Mouse (Mus musculus): ENCODE data around the gene Dcdc2a. TPM values are rescaled to one million over a fixed set of nuclear protein-coding genes. Genes with fewer than 3 reads are reported as not detected.

Gene Dcdc2a
- polyA plus RNA-seq, 1 experiment from 2014 or later = 0.75 TPM

GRCm38 (mm10) chr13:25195706-25196105 is 139.9 kb downstream of the Dcdc2a start:
- 86% methylated on average over 10 of the region's 10 CpGs for WGBS
- Histone ChIP-seq H3K4me3 (no peak overlapping the region), H3K27ac (no peak overlapping the region), H3K9me3 (no peaks in the 10 kb centered on the region), H3K27me3 (ENCODE audit: insufficient read depth, poor library complexity, severe bottlenecking) (no peaks in the 10 kb centered on the region), H3K36me3 (no peaks in the 10 kb centered on the region), H3K4me1 (no peaks in the 10 kb centered on the region)
- no peak for DNase-seq (ENCODE audit: low spot score)

GRCm38 (mm10) chr13:25199916-25200315 is 144.1 kb downstream of the Dcdc2a start:
- DNase-seq (ENCODE audit: low spot score) = no peak
- Histone ChIP-seq H3K36me3 (no peaks in the 10 kb centered on the region), H3K27ac (no peak overlapping the region), H3K4me1 (no peaks in the 10 kb centered on the region), H3K27me3 (ENCODE audit: insufficient read depth, poor library complexity, severe bottlenecking) (no peaks in the 10 kb centered on the region), H3K4me3 (no peak overlapping the region), H3K9me3 (no peaks in the 10 kb centered on the region)
- WGBS = 59% methylated on average over 3 of the region's 3 CpGs

GRCm38 (mm10) chr13:25206950-25207349 is 151.1 kb downstream of the Dcdc2a start:
- no peak for DNase-seq (ENCODE audit: low spot score)
- Histone ChIP-seq H3K36me3 (no peaks in the 10 kb centered on the region), H3K4me1 (no peaks in the 10 kb centered on the region), H3K4me3 (no peak overlapping the region), H3K9me3 (no peaks in the 10 kb centered on the region), H3K27ac (no peak overlapping the region), H3K27me3 (ENCODE audit: insufficient read depth, poor library complexity, severe bottlenecking) (no peaks in the 10 kb centered on the region)
- 84% methylated on average over 5 of the region's 5 CpGs for WGBS

DNA sequence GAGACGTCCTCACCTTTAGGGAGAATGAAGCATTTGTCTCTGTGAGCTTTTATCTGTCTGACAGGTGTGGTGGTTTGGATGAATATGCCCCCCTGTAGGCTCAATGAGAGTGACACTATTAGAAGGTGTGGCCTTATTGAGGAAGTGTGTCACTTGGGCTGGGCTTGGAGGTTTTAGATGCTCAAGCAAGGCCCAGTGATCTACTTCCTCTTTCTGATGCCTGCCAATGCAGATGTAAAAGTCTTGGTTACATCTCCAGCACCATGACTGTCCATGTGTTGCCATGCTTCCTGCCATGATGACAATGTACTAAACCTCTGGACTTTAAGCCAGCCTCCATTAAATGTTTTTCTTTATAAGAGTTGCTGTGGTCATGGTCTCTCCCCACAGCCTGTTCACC is 162.6 kb downstream of the Dcdc2a start:
- 90% methylated on average over 1 of the region's 1 CpGs for WGBS
- Histone ChIP-seq H3K36me3 (no peaks in the 10 kb centered on the region), H3K4me3 (no peak overlapping the region), H3K4me1 (no peaks in the 10 kb centered on the region), H3K9me3 (no peaks in the 10 kb centered on the region), H3K27me3 (ENCODE audit: insufficient read depth, poor library complexity, severe bottlenecking) (no peaks in the 10 kb centered on the region), H3K27ac (no peak overlapping the region)
- DNase-seq (ENCODE audit: low spot score) = no peak

- Histone ChIP-seq H3K27me3 (ENCODE audit: insufficient read depth, poor library complexity, severe bottlenecking) (no peaks in the 10 kb centered on the region), H3K36me3 (no peaks in the 10 kb centered on the region), H3K4me3 (no peak overlapping the region), H3K9me3 (no peaks in the 10 kb centered on the region), H3K4me1 (no peaks in the 10 kb centered on the region), H3K27ac (no peak overlapping the region)
- WGBS = 72% methylated on average over 5 of the region's 5 CpGs
- no peak for DNase-seq (ENCODE audit: low spot score)
Measured at GRCm38 (mm10) chr13:25220186-25220787, 164.5 kb downstream of the Dcdc2a start.

DNA sequence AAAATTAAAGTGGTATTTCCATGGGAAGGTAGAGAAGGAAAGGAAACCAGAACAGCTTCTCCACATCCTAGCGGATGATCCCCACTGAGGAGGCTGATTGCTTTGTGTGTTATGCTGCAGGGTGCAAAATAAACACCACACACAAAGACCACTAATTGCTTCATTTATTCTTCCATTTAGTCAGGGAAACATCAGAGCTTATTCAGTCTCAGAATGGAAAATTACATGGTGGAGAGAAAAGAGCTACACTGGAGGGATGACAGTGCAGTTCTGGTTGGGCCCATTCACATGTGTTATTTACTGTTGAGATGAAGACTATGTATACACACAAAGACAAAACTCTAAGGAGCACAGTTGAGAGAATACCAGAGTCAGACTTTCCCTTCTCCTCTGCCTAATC is 196.1 kb downstream of the Dcdc2a start:
- WGBS = 90% methylated on average over 1 of the region's 1 CpGs
- H3K4me1 ChIP-seq = no peaks in the 10 kb centered on the region
- H3K27me3 ChIP-seq (ENCODE audit: insufficient read depth, poor library complexity, severe bottlenecking) = no peaks in the 10 kb centered on the region
- H3K36me3 ChIP-seq = no peaks in the 10 kb centered on the region
- DNase-seq (ENCODE audit: low spot score) = no peak
- no peak overlapping the region for H3K4me3 ChIP-seq
- no peaks in the 10 kb centered on the region for H3K9me3 ChIP-seq
- H3K27ac ChIP-seq = no peak overlapping the region

- no peak for DNase-seq (ENCODE audit: low spot score)
- Histone ChIP-seq H3K27me3 (ENCODE audit: insufficient read depth, poor library complexity, severe bottlenecking) (no peaks in the 10 kb centered on the region), H3K4me3 (no peak overlapping the region), H3K9me3 (no peaks in the 10 kb centered on the region), H3K4me1 (no peaks in the 10 kb centered on the region), H3K36me3 (no peaks in the 10 kb centered on the region), H3K27ac (no peak overlapping the region)
- 67% methylated on average over 9 of the region's 9 CpGs for WGBS
Measured at GRCm38 (mm10) chr13:25254478-25255263, 198.9 kb downstream of the Dcdc2a start.

DNA sequence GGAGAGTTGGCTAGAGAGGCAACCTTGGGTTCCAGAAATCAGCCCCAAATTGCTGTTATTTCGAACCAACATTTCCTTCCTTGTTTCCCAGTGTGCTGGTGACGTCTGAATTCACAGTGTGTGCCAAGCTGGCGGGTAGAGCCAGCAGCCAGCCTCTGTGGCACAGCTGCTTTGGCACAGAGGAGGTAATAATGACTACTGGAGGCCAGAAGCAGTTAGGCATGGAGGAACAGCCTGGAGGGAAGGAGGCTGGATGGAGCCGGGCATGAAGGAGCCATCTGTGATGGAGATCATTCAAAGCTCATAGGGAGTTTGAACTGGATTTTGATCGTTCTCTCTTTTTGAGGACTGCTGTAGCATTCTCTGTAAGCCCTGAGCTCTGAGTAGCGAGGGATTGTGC is 201.8 kb downstream of the Dcdc2a start:
- Histone ChIP-seq H3K27ac (no peak overlapping the region), H3K27me3 (ENCODE audit: insufficient read depth, poor library complexity, severe bottlenecking) (no peaks in the 10 kb centered on the region), H3K36me3 (no peaks in the 10 kb centered on the region), H3K4me1 (no peaks in the 10 kb centered on the region), H3K9me3 (no peaks in the 10 kb centered on the region), H3K4me3 (no peak overlapping the region)
- 74% methylated on average over 6 of the region's 6 CpGs for WGBS
- DNase-seq (ENCODE audit: low spot score) = no peak

Other genes with a start within 250 kb of the Dcdc2a start
- gene Acot13, start 224.5 kb upstream of the Dcdc2a start, polyA plus RNA-seq (2016; fragmentation: Nextera tagmentation; extraction: Ambion mirVana) = 116 and 174 TPM in 2 replicates
- 39.7 and 57.2 TPM in 2 replicates for gene Tdp2, start 224.3 kb upstream of the Dcdc2a start, polyA plus RNA-seq (2016; fragmentation: Nextera tagmentation; extraction: Ambion mirVana)
- 0.14 and 0.15 TPM in 2 replicates for gene D130043K22Rik, start 210.9 kb upstream of the Dcdc2a start, polyA plus RNA-seq (2016; fragmentation: Nextera tagmentation; extraction: Ambion mirVana)
- 4.5 and 7.1 TPM in 2 replicates for gene Aldh5a1, start 118.3 kb upstream of the Dcdc2a start, polyA plus RNA-seq (2016; fragmentation: Nextera tagmentation; extraction: Ambion mirVana)
- 0.11 and 0.33 TPM in 2 replicates for gene Gpld1, start 112.9 kb upstream of the Dcdc2a start, polyA plus RNA-seq (2016; fragmentation: Nextera tagmentation; extraction: Ambion mirVana)
- gene Mrs2, start 35.6 kb upstream of the Dcdc2a start, polyA plus RNA-seq (2016; fragmentation: Nextera tagmentation; extraction: Ambion mirVana) = 18.5 and 19.8 TPM in 2 replicates
- gene Nrsn1, start 214.5 kb downstream of the Dcdc2a start, polyA plus RNA-seq (2016; fragmentation: Nextera tagmentation; extraction: Ambion mirVana) = 0.26 and 0.64 TPM in 2 replicates